Mouse (Mus musculus) liver, embryonic 12.5 days (tissue): ENCODE results near the gene Pde5a. TPM values are rescaled to one million over a fixed set of nuclear protein-coding genes. Genes with fewer than 3 reads are reported as not detected.

Experiments used
- ATAC-seq: fragments of 200-750 bp; cut with Nextera tagmentation; 2 replicates; pipeline ENCODE4 v1.8.0; 2017; ENCODE audit warnings: moderate number of reproducible peaks, mild to moderate bottlenecking, moderate library complexity
- H3K27ac ChIP-seq: fragments of 300-500 bp; sonication (generic); 2 replicates; pipeline ENCODE4 v1.5.1; 2016; ENCODE audit warnings: mild to moderate bottlenecking
- H3K27me3 ChIP-seq: fragments of 300-500 bp; sonication (generic); replicated peaks from 2 replicates; pipeline ENCODE4 v1.6.1; 2016; ENCODE audit warnings: mild to moderate bottlenecking, moderate library complexity
- H3K36me3 ChIP-seq: fragments of 300-500 bp; sonication (generic); 2 replicates; pipeline ENCODE4 v1.6.1; 2016; ENCODE audit warnings: mild to moderate bottlenecking, moderate library complexity
- H3K4me1 ChIP-seq: fragments of 300-500 bp; sonication (generic); 2 replicates; pipeline ENCODE4 v1.6.1; 2016
- H3K4me2 ChIP-seq: fragments of 300-500 bp; sonication (generic); 2 replicates; pipeline ENCODE4 v1.6.1; 2016; ENCODE audit warnings: mild to moderate bottlenecking, moderate library complexity
- H3K4me3 ChIP-seq: fragments of 300-500 bp; sonication (generic); 2 replicates; pipeline ENCODE4 v1.5.1; 2016; ENCODE audit warnings: mild to moderate bottlenecking, moderate library complexity
- H3K9ac ChIP-seq: fragments of 300-500 bp; sonication (generic); 2 replicates; pipeline ENCODE4 v1.6.1; 2016; ENCODE audit warnings: mild to moderate bottlenecking, moderate library complexity
- H3K9me3 ChIP-seq: fragments of 300-500 bp; sonication (generic); replicated peaks from 2 replicates; pipeline ENCODE4 v1.6.1; 2016; ENCODE audit warnings: mild to moderate bottlenecking, moderate library complexity
- WGBS: fragments of 180-500 bp; shearing (Covaris S2); methylation state at CpG from one replicate; pipeline ENCODE4 v1.1.7; 2016; ENCODE audit not compliant: insufficient replicate concordance; 5-methylcytosine and 5-hydroxymethylcytosine counted together
- polyA plus RNA-seq: library from polyadenylated mRNA; unstranded; fragments of >200 nt; fragmentation: Nextera tagmentation; extraction: Ambion mirVana; gene quantifications from 2 replicates; pipeline ENCODE4 v1.2.1, GENCODE M21; 2016

Pde5a gene
- 2.6 and 2.9 TPM in 2 replicates for polyA plus RNA-seq

DNA sequence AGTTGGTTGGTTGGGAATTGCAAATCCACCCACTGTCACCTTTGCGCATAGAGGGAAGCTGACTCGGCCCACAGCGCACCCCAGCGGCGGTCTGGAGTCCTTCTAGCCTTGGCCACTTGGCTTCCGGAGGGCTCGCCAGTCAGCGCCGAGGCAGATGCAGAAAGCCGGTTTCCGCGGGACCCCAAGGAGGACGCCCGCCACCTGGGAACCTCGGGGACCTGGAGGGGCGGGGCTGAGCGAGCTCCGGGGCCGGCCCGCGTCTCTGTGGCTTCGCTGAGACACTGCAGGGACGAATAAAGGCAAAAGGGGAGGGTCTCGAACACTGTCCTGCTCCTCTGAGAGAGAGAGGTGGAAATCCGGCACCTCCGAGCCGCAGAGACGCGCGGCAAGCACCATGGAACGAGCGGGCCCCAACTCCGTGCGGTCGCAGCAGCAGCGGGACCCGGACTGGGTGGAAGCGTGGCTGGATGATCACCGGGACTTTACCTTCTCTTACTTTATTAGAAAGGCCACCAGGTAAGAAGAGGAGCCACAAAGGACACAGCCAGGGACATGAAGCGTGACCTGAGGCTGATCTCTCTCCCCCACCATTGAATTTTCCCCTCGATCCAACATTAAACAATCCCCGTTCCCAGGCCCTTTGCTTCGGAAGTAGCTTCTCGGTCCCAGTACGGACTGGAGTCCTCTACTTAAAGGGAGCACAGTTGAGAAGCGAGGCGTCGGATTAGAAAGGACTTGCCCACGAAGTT is at the start of gene Pde5a:
Pde5a (plus strand) TSS at position 96 of the 749 bp plus-strand sequence.
- Histone ChIP-seq H3K9me3 (no peaks in the 10 kb centered on the region), H3K9ac (peak within 1 kb of the TSS; percentile 63), H3K27me3 (peaks cover 39% of the 10 kb centered on the region), H3K27ac (peak within 1 kb of the TSS; percentile 63), H3K4me2 (peak within 1 kb of the TSS; percentile 90), H3K36me3 (no peaks in the 10 kb centered on the region), H3K4me3 (peak within 1 kb of the TSS; percentile 66), H3K4me1 (peaks cover 16% of the 10 kb centered on the region; the same call in 1 of the 2 replicates)
- under 1% methylated on average over 49 of the region's 49 CpGs for WGBS
- peak; percentile 69 for ATAC-seq

- Histone ChIP-seq H3K36me3 (no peaks in the 10 kb centered on the region), H3K4me2 (no peak overlapping the region), H3K27me3 (no peaks in the 10 kb centered on the region), H3K27ac (no peak overlapping the region), H3K9me3 (no peaks in the 10 kb centered on the region), H3K4me1 (no peaks in the 10 kb centered on the region), H3K4me3 (no peak overlapping the region), H3K9ac (no peak overlapping the region)
- WGBS: 65% methylated on average over 3 of the region's 3 CpGs
- no peak for ATAC-seq
These were observed 47.9 kb upstream of the Pde5a start for GRCm38 (mm10) chr3:122680851-122681250.

DNA sequence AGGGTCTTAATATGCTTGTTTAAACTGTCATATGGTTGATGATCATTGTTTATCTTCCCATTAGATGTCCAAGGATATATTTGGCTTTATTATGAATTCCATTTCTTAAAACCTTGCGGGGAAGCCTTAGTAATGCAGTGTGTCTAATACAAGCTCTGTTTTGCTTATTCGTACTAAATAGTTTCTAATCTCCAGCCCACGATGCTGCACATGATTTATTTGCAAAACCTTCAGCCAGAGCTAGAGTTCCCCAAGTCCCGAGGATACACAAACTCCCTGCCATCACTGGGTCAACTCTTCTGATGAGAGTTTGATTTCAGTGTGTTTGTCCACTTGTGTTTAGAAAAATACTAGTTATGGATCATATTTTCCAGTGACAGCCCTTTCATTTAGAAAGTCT is 46.4 kb upstream of the Pde5a start:
- H3K9ac ChIP-seq: no peak overlapping the region
- H3K4me2 ChIP-seq: no peak overlapping the region
- H3K36me3 ChIP-seq: no peaks in the 10 kb centered on the region
- WGBS: 65% methylated on average over 4 of the region's 4 CpGs
- no peak overlapping the region for H3K27ac ChIP-seq
- no peaks in the 10 kb centered on the region for H3K9me3 ChIP-seq
- no peaks in the 10 kb centered on the region for H3K27me3 ChIP-seq
- H3K4me3 ChIP-seq: no peak overlapping the region
- no peak for ATAC-seq
- no peaks in the 10 kb centered on the region for H3K4me1 ChIP-seq

DNA sequence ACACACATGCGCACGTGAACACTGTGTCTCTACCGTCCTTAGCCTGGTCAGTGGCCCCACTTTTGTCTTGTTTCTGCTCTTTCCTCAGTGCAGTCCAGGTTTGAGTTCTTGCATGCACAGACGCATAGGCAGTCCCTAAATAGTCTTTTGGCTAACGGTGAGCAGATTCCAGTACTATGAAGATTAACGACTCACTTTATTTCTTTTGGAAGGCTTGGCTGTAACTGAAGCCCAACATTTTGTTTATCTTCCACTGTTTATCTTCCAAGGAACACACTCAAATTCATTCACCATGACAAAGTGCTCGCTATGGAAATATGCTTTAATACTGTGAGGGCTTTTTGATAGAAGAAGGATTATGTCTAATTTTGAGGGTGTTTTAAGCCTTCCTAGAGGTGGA is 43.9 kb upstream of the Pde5a start:
- Histone ChIP-seq H3K36me3 (no peaks in the 10 kb centered on the region), H3K9ac (no peak overlapping the region), H3K27ac (no peak overlapping the region), H3K4me1 (no peaks in the 10 kb centered on the region), H3K9me3 (no peaks in the 10 kb centered on the region), H3K27me3 (no peaks in the 10 kb centered on the region), H3K4me2 (no peak overlapping the region), H3K4me3 (no peak overlapping the region)
- no peak for ATAC-seq
- 73% methylated on average over 7 of the region's 7 CpGs for WGBS

DNA sequence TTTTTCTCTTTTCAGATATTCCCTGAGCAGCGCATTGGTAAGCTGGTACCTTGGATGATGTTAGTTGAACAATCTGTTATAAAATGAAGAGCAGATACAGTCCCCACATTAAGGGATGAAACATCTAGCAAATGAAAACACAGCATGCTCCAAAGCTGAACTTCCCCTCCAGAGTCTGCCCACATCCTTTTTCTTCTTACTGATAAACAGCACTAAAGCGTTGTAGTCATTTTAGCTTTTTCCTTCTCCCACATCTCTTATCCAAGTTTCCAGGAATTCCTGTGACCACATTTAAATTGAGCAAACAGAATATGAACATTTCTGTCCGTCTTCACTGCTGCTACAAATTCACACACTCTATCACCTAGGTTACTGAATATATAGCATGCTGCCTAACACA is 35.7 kb upstream of the Pde5a start:
- Histone ChIP-seq H3K4me3 (no peak overlapping the region), H3K4me2 (no peak overlapping the region), H3K9me3 (no peaks in the 10 kb centered on the region), H3K4me1 (no peaks in the 10 kb centered on the region), H3K36me3 (no peaks in the 10 kb centered on the region), H3K9ac (no peak overlapping the region), H3K27ac (no peak overlapping the region), H3K27me3 (no peaks in the 10 kb centered on the region)
- ATAC-seq: no peak
- WGBS: 37% methylated on average over 3 of the region's 3 CpGs

GRCm38 (mm10) chr3:122695870-122696269 is 32.9 kb upstream of the Pde5a start:
- Histone ChIP-seq H3K36me3 (no peaks in the 10 kb centered on the region), H3K27me3 (no peaks in the 10 kb centered on the region), H3K4me2 (no peak overlapping the region), H3K4me1 (no peaks in the 10 kb centered on the region), H3K9me3 (no peaks in the 10 kb centered on the region), H3K4me3 (no peak overlapping the region), H3K27ac (no peak overlapping the region), H3K9ac (no peak overlapping the region)
- 41% methylated on average over 3 of the region's 3 CpGs for WGBS
- no peak for ATAC-seq

DNA sequence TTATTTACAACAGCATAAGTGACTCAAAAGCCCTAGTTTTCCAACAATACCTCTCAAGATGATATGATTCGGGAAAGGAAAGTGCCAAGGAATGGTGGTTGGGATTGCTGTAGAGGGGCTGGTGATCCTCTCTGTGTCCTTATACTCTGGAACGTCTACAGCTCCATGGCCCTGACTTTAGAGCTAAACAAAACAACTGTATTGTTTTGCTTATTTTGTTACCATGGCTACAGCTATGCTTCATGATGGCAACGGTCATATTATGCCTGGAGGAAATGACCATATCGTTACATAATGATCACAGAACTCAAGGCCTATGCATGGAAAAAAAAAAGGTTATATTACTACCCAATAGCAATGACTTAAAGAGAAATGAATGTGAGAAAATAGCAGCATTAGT is 32.1 kb upstream of the Pde5a start:
- Histone ChIP-seq H3K4me3 (no peak overlapping the region), H3K4me1 (no peaks in the 10 kb centered on the region), H3K9ac (no peak overlapping the region), H3K27me3 (no peaks in the 10 kb centered on the region), H3K4me2 (no peak overlapping the region), H3K27ac (no peak overlapping the region), H3K9me3 (no peaks in the 10 kb centered on the region), H3K36me3 (no peaks in the 10 kb centered on the region)
- 74% methylated on average over 4 of the region's 4 CpGs for WGBS
- no peak for ATAC-seq

DNA sequence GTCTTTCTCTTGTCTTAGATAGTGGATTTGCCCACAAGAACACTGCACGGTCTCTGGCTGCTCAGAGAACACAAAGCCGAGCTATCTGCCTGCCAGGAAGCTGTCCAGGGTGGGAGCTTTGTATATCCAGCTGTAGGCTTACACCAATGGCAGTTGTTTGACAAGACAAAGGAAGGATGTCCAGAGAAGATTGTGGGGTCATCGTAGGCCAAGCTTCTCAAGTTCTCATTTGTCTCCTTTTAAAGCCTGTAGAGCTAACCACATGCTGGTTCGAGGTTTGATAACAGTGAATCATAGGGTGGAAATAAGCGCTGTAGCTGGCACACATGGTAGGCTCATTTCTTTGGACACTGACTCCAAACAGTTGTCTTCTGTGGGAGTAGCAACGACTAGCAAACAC is 24.5 kb upstream of the Pde5a start:
- H3K27ac ChIP-seq: no peak overlapping the region
- no peak overlapping the region for H3K4me2 ChIP-seq
- H3K4me1 ChIP-seq: no peaks in the 10 kb centered on the region
- ATAC-seq: peak; percentile 76
- H3K9me3 ChIP-seq: no peaks in the 10 kb centered on the region
- no peaks in the 10 kb centered on the region for H3K36me3 ChIP-seq
- no peak overlapping the region for H3K9ac ChIP-seq
- H3K4me3 ChIP-seq: no peak overlapping the region
- WGBS: 18% methylated on average over 6 of the region's 6 CpGs
- H3K27me3 ChIP-seq: no peaks in the 10 kb centered on the region

DNA sequence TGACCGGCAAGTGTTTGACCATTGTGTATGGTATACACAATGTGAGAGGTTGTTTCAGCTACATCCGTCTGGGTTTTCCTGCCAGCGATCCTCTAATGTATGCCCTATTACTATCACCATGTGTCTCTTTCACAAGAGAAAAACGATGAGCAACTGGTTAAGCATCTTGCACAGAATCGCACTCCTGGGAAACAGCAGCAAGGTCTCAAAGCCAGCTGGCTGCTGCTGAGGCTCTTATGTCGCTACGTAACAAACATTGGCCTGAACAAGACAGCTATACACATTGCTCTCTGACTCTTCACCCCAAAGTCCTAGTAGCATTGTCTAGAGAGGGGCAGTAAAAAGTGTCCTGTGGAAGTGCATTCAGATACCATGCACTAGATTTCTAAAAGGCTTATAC is 23.5 kb upstream of the Pde5a start:
- Histone ChIP-seq H3K27ac (no peak overlapping the region), H3K27me3 (no peaks in the 10 kb centered on the region), H3K9me3 (no peaks in the 10 kb centered on the region), H3K4me3 (no peak overlapping the region), H3K4me1 (no peaks in the 10 kb centered on the region), H3K9ac (no peak overlapping the region), H3K36me3 (no peaks in the 10 kb centered on the region), H3K4me2 (no peak overlapping the region)
- 78% methylated on average over 7 of the region's 7 CpGs for WGBS
- no peak for ATAC-seq

GRCm38 (mm10) chr3:122708485-122708884 is 20.3 kb upstream of the Pde5a start:
- Histone ChIP-seq H3K36me3 (no peaks in the 10 kb centered on the region), H3K27me3 (no peaks in the 10 kb centered on the region), H3K4me3 (no peak overlapping the region), H3K4me2 (no peak overlapping the region), H3K27ac (no peak overlapping the region), H3K9me3 (no peaks in the 10 kb centered on the region), H3K4me1 (no peaks in the 10 kb centered on the region), H3K9ac (no peak overlapping the region)
- WGBS: 71% methylated on average over 6 of the region's 6 CpGs
- ATAC-seq: no peak

DNA sequence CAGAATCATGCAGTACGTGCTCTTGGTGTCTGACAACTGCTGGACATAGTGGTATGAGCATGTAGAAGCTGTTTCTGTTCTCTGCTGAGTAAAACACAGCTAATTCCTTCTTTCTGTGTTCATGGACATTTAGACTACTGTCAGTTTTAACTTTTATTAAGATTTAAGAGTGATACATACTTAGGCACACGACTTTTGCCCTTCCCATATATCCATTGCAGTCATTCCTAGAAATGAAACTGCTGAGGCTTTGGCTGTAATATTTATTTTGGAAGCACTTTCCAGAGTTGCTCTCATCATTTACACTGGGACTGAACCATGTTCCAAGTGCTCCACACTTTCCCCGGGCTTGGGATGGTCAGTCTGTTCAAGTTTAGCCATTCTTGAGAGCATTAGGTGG is 18.6 kb upstream of the Pde5a start:
- Histone ChIP-seq H3K4me1 (no peaks in the 10 kb centered on the region), H3K27ac (no peak overlapping the region), H3K36me3 (no peaks in the 10 kb centered on the region), H3K27me3 (no peaks in the 10 kb centered on the region), H3K4me2 (no peak overlapping the region), H3K9ac (no peak overlapping the region), H3K9me3 (no peaks in the 10 kb centered on the region), H3K4me3 (no peak overlapping the region)
- no peak for ATAC-seq
- 69% methylated on average over 3 of the region's 3 CpGs for WGBS

GRCm38 (mm10) chr3:122718631-122719030 is 10.1 kb upstream of the Pde5a start:
- H3K27ac ChIP-seq: no peak overlapping the region
- no peaks in the 10 kb centered on the region for H3K4me1 ChIP-seq
- no peak overlapping the region for H3K4me3 ChIP-seq
- ATAC-seq: no peak
- H3K4me2 ChIP-seq: no peak overlapping the region
- no peaks in the 10 kb centered on the region for H3K27me3 ChIP-seq
- no peaks in the 10 kb centered on the region for H3K9me3 ChIP-seq
- H3K36me3 ChIP-seq: no peaks in the 10 kb centered on the region
- 29% methylated on average over 2 of the region's 2 CpGs for WGBS
- H3K9ac ChIP-seq: no peak overlapping the region

GRCm38 (mm10) chr3:122721522-122721921 is 7.2 kb upstream of the Pde5a start:
- Histone ChIP-seq H3K9me3 (no peaks in the 10 kb centered on the region), H3K9ac (no peak overlapping the region), H3K27me3 (no peaks in the 10 kb centered on the region), H3K4me2 (no peak overlapping the region), H3K36me3 (no peaks in the 10 kb centered on the region), H3K27ac (no peak overlapping the region), H3K4me3 (no peak overlapping the region), H3K4me1 (no peaks in the 10 kb centered on the region)
- WGBS: 55% methylated on average over 9 of the region's 9 CpGs
- no peak for ATAC-seq
